In the genomic region with DNA sequence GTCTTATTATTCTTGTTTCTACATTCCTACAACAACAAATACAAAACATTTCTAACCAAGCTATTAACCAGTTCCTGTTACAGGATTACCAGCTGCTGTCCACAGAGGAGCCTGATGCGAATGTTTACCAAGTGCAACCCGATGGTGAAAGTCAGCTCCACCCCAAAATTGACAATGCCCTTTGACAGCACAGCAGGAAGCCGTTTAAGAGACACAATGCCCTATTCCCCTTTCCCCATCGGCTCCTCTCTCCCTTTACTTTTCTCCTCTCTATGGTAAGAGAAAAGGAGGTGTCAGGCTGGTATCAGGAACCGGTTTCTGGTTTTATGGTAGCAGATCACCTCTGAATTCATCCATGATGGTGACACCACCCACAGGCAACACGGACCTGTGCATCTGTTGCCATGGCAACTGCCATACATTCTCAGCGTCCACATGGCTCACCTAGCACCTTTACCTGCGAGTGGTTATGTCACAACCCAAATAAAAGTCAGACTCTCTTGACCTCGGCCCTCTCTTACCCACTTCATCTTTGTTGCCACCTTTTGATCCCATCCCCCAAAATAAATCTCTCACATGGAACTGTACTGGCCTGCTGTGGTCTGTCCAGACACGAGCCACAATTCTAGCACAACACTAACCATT, we compare ENCODE assay signal across 33 mouse cellular contexts. TPM values are rescaled to one million over a fixed set of nuclear protein-coding genes. Genes with fewer than 3 reads are reported as not detected.
DNase-seq lines count a peak whose midpoint lies in the region.
"Had no signal": no experiment of that assay in that cellular context is flagged by ENCODE, and none has a peak within 500 bp of the region (broad histone marks: within the 10 kb centered on the region; RNA-seq: fewer than 3 reads in every experiment).

No protein-coding gene starts in this region.

- peak; percentile 57 for DNase-seq in heart, embryonic 10.5 days (ENCODE audit: low spot score)
- no peak for DNase-seq in heart, postnatal 25 days (ENCODE audit: low spot score)
- DNase-seq in testis, postnatal 10 days (ENCODE audit: low spot score): peak; percentile 1
- no peak for DNase-seq in testis, postnatal 14 days (ENCODE audit: low spot score)
- peak; percentile 20 for DNase-seq in WW6 (ENCODE audit: low read depth, low spot score)
- peak; percentile 25 for DNase-seq in limb, embryonic 10.5 days (ENCODE audit: low spot score)
- DNase-seq in layer of hippocampus, postnatal 36 days: no peak
- no peak for DNase-seq in cerebellum, adult 8-10 months
- DNase-seq: adrenal gland, adult 8-10 months; adrenal gland, postnatal 36 days; B cell, adult 2 months; cerebellum, adult 18-20 months; cerebellum, adult 9-11 months; cerebellum, postnatal 25 days; gastrocnemius, postnatal 10 days; gastrocnemius, postnatal 36 days; heart, postnatal 10 days; kidney, adult 18-20 months had no signal

- no peak overlapping the region for H3K27ac ChIP-seq in heart, embryonic 10.5 days
- H3K27ac ChIP-seq in limb, embryonic 10.5 days: no peak overlapping the region
- H3K27ac ChIP-seq: embryonic facial prominence, embryonic 12.5 days; embryonic facial prominence, embryonic 15.5 days; forebrain, embryonic 12.5 days; forebrain, embryonic 15.5 days; heart, embryonic 15.5 days; hindbrain, embryonic 12.5 days; hindbrain, embryonic 15.5 days; intestine, embryonic 15.5 days had no signal

- intact Hi-C loops in heart, postnatal 25 days (cut with DNase I): no loop called here

- H3K4me3 ChIP-seq in heart, embryonic 10.5 days: no peak overlapping the region
- H3K4me3 ChIP-seq in limb, embryonic 10.5 days: no peak overlapping the region
- H3K4me3 ChIP-seq: embryonic facial prominence, embryonic 12.5 days; embryonic facial prominence, embryonic 15.5 days; erythroblast, embryonic 14.5 days; forebrain, embryonic 12.5 days; forebrain, embryonic 15.5 days; heart, embryonic 12.5 days; heart, embryonic 15.5 days; hindbrain, embryonic 12.5 days; hindbrain, embryonic 15.5 days; intestine, embryonic 15.5 days had no signal

- 45% methylated on average over 10 of the region's 10 CpGs for WGBS in heart, embryonic 10.5 days
- 59% methylated on average over 10 of the region's 10 CpGs for WGBS in limb, embryonic 10.5 days

- H3K4me1 ChIP-seq in heart, embryonic 10.5 days: no peaks in the 10 kb centered on the region
- H3K4me1 ChIP-seq in limb, embryonic 10.5 days: no peaks in the 10 kb centered on the region
- H3K4me1 ChIP-seq: embryonic facial prominence, embryonic 12.5 days; embryonic facial prominence, embryonic 15.5 days; forebrain, embryonic 12.5 days; forebrain, embryonic 15.5 days; heart, embryonic 15.5 days; hindbrain, embryonic 12.5 days; hindbrain, embryonic 15.5 days; intestine, embryonic 15.5 days had no signal

- H3K9me3 ChIP-seq in heart, embryonic 10.5 days: no peaks in the 10 kb centered on the region
- no peaks in the 10 kb centered on the region for H3K9me3 ChIP-seq in limb, embryonic 10.5 days (replicated peaks)
- H3K9me3 ChIP-seq: embryonic facial prominence, embryonic 12.5 days; embryonic facial prominence, embryonic 15.5 days; forebrain, embryonic 12.5 days; forebrain, embryonic 15.5 days; heart, embryonic 12.5 days; heart, embryonic 15.5 days; hindbrain, embryonic 12.5 days; hindbrain, embryonic 15.5 days; intestine, embryonic 15.5 days had no signal

- H3K36me3 ChIP-seq in heart, embryonic 10.5 days: no peaks in the 10 kb centered on the region
- no peaks in the 10 kb centered on the region for H3K36me3 ChIP-seq in limb, embryonic 10.5 days
- H3K36me3 ChIP-seq: embryonic facial prominence, embryonic 12.5 days; embryonic facial prominence, embryonic 15.5 days; forebrain, embryonic 12.5 days; forebrain, embryonic 15.5 days; heart, embryonic 12.5 days; heart, embryonic 15.5 days; hindbrain, embryonic 12.5 days; hindbrain, embryonic 15.5 days; intestine, embryonic 15.5 days had no signal

- H3K27me3 ChIP-seq in heart, embryonic 10.5 days (ENCODE audit: insufficient read depth, poor library complexity, severe bottlenecking): no peaks in the 10 kb centered on the region
- no peaks in the 10 kb centered on the region for H3K27me3 ChIP-seq in limb, embryonic 10.5 days (ENCODE audit: low read depth, poor library complexity, severe bottlenecking)
- H3K27me3 ChIP-seq: embryonic facial prominence, embryonic 12.5 days; embryonic facial prominence, embryonic 15.5 days; forebrain, embryonic 12.5 days; forebrain, embryonic 15.5 days; hindbrain, embryonic 12.5 days; hindbrain, embryonic 15.5 days; intestine, embryonic 15.5 days had no signal

RNA-seq across cellular contexts. Expression of a gene that starts 43.4 kb away (rescaled TPM):
- polyA plus RNA-seq in heart, embryonic 10.5 days (2016; fragmentation: Nextera tagmentation; extraction: Ambion mirVana): 0.15 and 0.21 TPM in 2 replicates
- total RNA-seq in heart, postnatal 25 days (2021): 1 to 10 TPM in 1 of 2 experiments, under 1 TPM in 1; 0.31 to 1.1 TPM
- not detected in 2 replicates for polyA plus RNA-seq in limb, embryonic 10.5 days (2016; fragmentation: Nextera tagmentation; extraction: Ambion mirVana)
- total RNA-seq in layer of hippocampus, postnatal 36 days (2021): not detected
- total RNA-seq: adrenal gland, postnatal 36 days; CH12.LX; common myeloid progenitor, adult 5-6 weeks; gastrocnemius, postnatal 10 days; gastrocnemius, postnatal 36 days; hematopoietic stem cell, adult 5-6 weeks had no signal
- polyA plus RNA-seq: activated CD4-positive, CD25-positive, alpha-beta regulatory T cell, adult 4 months; embryonic facial prominence, embryonic 12.5 days; embryonic facial prominence, embryonic 15.5 days; erythroblast, embryonic 14.5 days; heart, embryonic 15.5 days; hindbrain, embryonic 12.5 days had no signal

RNA-seq across cellular contexts. Expression of a gene that starts 46.7 kb away (rescaled TPM):
- polyA plus RNA-seq in heart, embryonic 10.5 days (2016; fragmentation: Nextera tagmentation; extraction: Ambion mirVana): not detected in 2 replicates
- total RNA-seq in heart, postnatal 25 days (2021): not detected
- not detected in 2 replicates for polyA plus RNA-seq in limb, embryonic 10.5 days (2016; fragmentation: Nextera tagmentation; extraction: Ambion mirVana)
- total RNA-seq in layer of hippocampus, postnatal 36 days (2021): not detected
- total RNA-seq: adrenal gland, adult 8-10 months; adrenal gland, postnatal 36 days; CH12.LX; common myeloid progenitor, adult 5-6 weeks; gastrocnemius, postnatal 10 days; gastrocnemius, postnatal 36 days; granulocyte monocyte progenitor cell, adult 5-6 weeks; hematopoietic stem cell, adult 5-6 weeks had no signal
- polyA plus RNA-seq: embryonic facial prominence, embryonic 12.5 days; embryonic facial prominence, embryonic 15.5 days; erythroblast, embryonic 14.5 days; forebrain, embryonic 12.5 days; forebrain, embryonic 15.5 days; heart, embryonic 12.5 days; heart, embryonic 15.5 days; hindbrain, embryonic 12.5 days; hindbrain, embryonic 15.5 days had no signal

RNA-seq across cellular contexts. Expression of a gene that starts 55.4 kb away (rescaled TPM):
- polyA plus RNA-seq in heart, embryonic 10.5 days (2016; fragmentation: Nextera tagmentation; extraction: Ambion mirVana): 4.5 and 7.2 TPM in 2 replicates
- total RNA-seq in heart, postnatal 25 days (2021): under 1 TPM; 0.61 to 0.73 TPM
- polyA plus RNA-seq in limb, embryonic 10.5 days (2016; fragmentation: Nextera tagmentation; extraction: Ambion mirVana): 0.25 and 1.7 TPM in 2 replicates
- 1 to 10 TPM; 4.1 to 5.7 TPM for total RNA-seq in layer of hippocampus, postnatal 36 days (2021)
- total RNA-seq: CH12.LX had no signal
- polyA plus RNA-seq: activated CD4-positive, CD25-positive, alpha-beta regulatory T cell, adult 4 months had no signal

Comparison
In these comparisons a context has a peak if more than half of its experiments do, and no peak if none do; other contexts are left out.
1. DNase-seq: peak in heart, embryonic 10.5 days (single experiment), testis, postnatal 10 days (single experiment), WW6 (single experiment) and limb, embryonic 10.5 days (single experiment); none in heart, postnatal 25 days (single experiment), testis, postnatal 14 days (single experiment), layer of hippocampus, postnatal 36 days (0 of 2) and cerebellum, adult 8-10 months (single experiment).